In the genomic region with DNA sequence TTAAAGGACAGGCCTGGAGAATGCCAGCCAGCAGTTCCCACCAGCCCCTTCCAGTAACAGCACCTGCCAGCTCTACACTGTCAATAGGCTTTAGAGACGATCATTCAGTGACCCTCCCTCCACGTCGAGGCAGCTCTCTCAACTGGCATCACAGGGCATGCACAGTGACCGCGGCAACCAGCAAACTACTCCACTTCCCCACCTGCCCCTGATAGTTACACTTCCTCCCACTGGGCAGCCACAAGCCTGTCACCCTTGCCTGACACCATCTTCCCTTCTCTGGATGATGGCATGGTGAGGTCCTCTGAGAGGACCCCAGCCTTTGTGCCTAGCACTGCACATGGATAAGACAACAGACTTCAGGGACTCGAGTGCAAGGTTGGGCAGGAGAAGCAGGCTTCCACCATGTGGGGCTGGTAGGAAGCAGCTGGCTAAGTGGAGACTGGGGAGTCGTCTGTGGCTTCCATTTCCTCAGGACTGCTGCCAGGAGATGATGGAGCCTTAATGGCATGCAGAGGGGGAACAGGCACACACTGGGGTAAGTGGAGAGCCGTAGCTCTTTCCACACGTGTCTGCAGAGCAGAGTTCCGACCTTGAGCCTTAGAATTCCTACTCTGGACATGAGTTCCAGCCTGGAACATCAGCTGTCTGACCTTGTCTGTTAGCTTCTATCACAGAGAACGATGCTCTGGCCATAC, we compare ENCODE assay signal across 8 mouse cellular contexts. TPM values are rescaled to one million over a fixed set of nuclear protein-coding genes. Genes with fewer than 3 reads are reported as not detected.
A peak's percentile ranks its signal among the peaks of the same experiment; 100 is the strongest.
DNase-seq lines count a peak whose midpoint lies in the region; ATAC-seq and TF ChIP-seq lines count a peak whose summit lies in the region.

No protein-coding gene starts in this region.

- DNase-seq in gastrocnemius, adult 18-20 months (ENCODE audit: low spot score) = peak; percentile 28
- no peak for DNase-seq in gastrocnemius, postnatal 36 days
- peak; percentile 61 for DNase-seq in brain, adult 2 months (ENCODE audit: low read depth, low spot score)
- DNase-seq in heart, postnatal 0 days (ENCODE audit: low spot score) = peak; percentile 62
- DNase-seq in embryo, embryonic 10.5 days (ENCODE audit: low spot score) = no peak
- DNase-seq in midbrain, postnatal 0 days (ENCODE audit: low spot score) = no peak
- DNase-seq in layer of hippocampus, adult 11-12 months (ENCODE audit: low spot score) = no peak

- no peak overlapping the region for H3K4me2 ChIP-seq in heart, postnatal 0 days (ENCODE audit: low read depth, low read length)
- no peak overlapping the region for H3K4me2 ChIP-seq in midbrain, postnatal 0 days (ENCODE audit: low read depth, low read length, poor library complexity, severe bottlenecking)

- intact Hi-C loops in gastrocnemius, postnatal 36 days (cut with DNase I) = no loop called here

- peaks cover 15% of the 10 kb centered on the region; the same call in 1 of the 2 replicates for H3K4me1 ChIP-seq in heart, postnatal 0 days (ENCODE audit: control insufficient read depth, insufficient read depth)
- no peaks in the 10 kb centered on the region for H3K4me1 ChIP-seq in midbrain, postnatal 0 days (ENCODE audit: insufficient read depth, low read length)

- no peaks in the 10 kb centered on the region for H3K36me3 ChIP-seq in heart, postnatal 0 days (replicated peaks; ENCODE audit: control insufficient read depth, insufficient read depth, low read length)
- H3K36me3 ChIP-seq in midbrain, postnatal 0 days (ENCODE audit: insufficient read depth, low read length) = no peaks in the 10 kb centered on the region

- no peak for TF ChIP-seq EP300 in heart, postnatal 0 days (IDR thresholded peaks at IDR 0.05; ENCODE audit: low read depth)

- peak; percentile 87 for ATAC-seq in heart, postnatal 0 days (ENCODE audit: insufficient read depth, low read depth)
- peak; percentile 47 for ATAC-seq in megakaryocyte, adult 5-6 weeks (ENCODE audit: poor library complexity, severe bottlenecking)
- ATAC-seq in midbrain, postnatal 0 days (ENCODE audit: low FRiP score) = no peak

- no peak for TF ChIP-seq CTCF in heart, postnatal 0 days (IDR thresholded peaks at IDR 0.05; ENCODE audit: low read depth)
- no peak for TF ChIP-seq CTCF in midbrain, postnatal 0 days (IDR thresholded peaks at IDR 0.05)

- no peak overlapping the region for H3K9ac ChIP-seq in heart, postnatal 0 days (replicated peaks; ENCODE audit: low read depth, low read length)
- H3K9ac ChIP-seq in midbrain, postnatal 0 days (replicated peaks; ENCODE audit: low read length, poor library complexity, severe bottlenecking) = no peak overlapping the region

- no peaks in the 10 kb centered on the region for H3K9me3 ChIP-seq in heart, postnatal 0 days (replicated peaks; ENCODE audit: control insufficient read depth, low read length)
- no peaks in the 10 kb centered on the region for H3K9me3 ChIP-seq in midbrain, postnatal 0 days (ENCODE audit: low read length)

- peak overlapping the region; percentile 40; the same call in 1 of the 2 replicates for H3K27ac ChIP-seq in heart, postnatal 0 days (ENCODE audit: low read depth)
- H3K27ac ChIP-seq in midbrain, postnatal 0 days (ENCODE audit: low read depth, low read length) = no peak overlapping the region

- H3K4me3 ChIP-seq in heart, postnatal 0 days (ENCODE audit: low read depth, low read length) = no peak overlapping the region
- no peak overlapping the region for H3K4me3 ChIP-seq in midbrain, postnatal 0 days (ENCODE audit: low read depth, low read length)

- WGBS in heart, postnatal 0 days = 32% methylated on average over 11 of the region's 11 CpGs
- WGBS in midbrain, postnatal 0 days = 60% methylated on average over 11 of the region's 11 CpGs

- H3K27me3 ChIP-seq in heart, postnatal 0 days (ENCODE audit: control insufficient read depth, insufficient read depth, low read length) = no peaks in the 10 kb centered on the region
- H3K27me3 ChIP-seq in midbrain, postnatal 0 days (ENCODE audit: insufficient read depth, low read length) = no peaks in the 10 kb centered on the region

RNA-seq across cellular contexts. Expression of a gene that starts 22.3 kb away (rescaled TPM):
- 10 to 100 TPM; 22.2 to 25.8 TPM for total RNA-seq in gastrocnemius, adult 18-20 months (2021)
- total RNA-seq in gastrocnemius, postnatal 36 days (2021) = 10 to 100 TPM; 23.3 to 28.2 TPM
- 4.8 and 7.1 TPM in 2 replicates for total RNA-seq in heart, postnatal 0 days (2014; rRNA removed; ENCODE audit: low replicate concordance)
- polyA plus RNA-seq in heart, postnatal 0 days (2015; fragmentation: Nextera tagmentation; extraction: Ambion mirVana) = 1.7 TPM in 2 replicates
- 0.07 and 1.6 TPM in 2 replicates for total RNA-seq in megakaryocyte, adult 5-6 weeks (2015)
- 0.07 and 0.49 TPM in 2 replicates for total RNA-seq in megakaryocyte, adult 5-6 weeks (2017)
- 29.8 and 30.0 TPM in 2 replicates for total RNA-seq in midbrain, postnatal 0 days (2014; rRNA removed)
- 5.6 and 6.4 TPM in 2 replicates for polyA plus RNA-seq in midbrain, postnatal 0 days (2015; fragmentation: Nextera tagmentation; extraction: Ambion mirVana)

Comparison
In these comparisons a context has a peak if more than half of its experiments do, and no peak if none do; other contexts are left out.
1. DNase-seq: peak in gastrocnemius, adult 18-20 months (single experiment), brain, adult 2 months (single experiment) and heart, postnatal 0 days (single experiment); none in gastrocnemius, postnatal 36 days (0 of 2), embryo, embryonic 10.5 days (single experiment), midbrain, postnatal 0 days (single experiment) and layer of hippocampus, adult 11-12 months (single experiment).